Mouse (Mus musculus) testis, postnatal 10 days (tissue): Measurements from ENCODE around the gene Gm28845.
"Not testable (repeated sequence)": the region's sequence is repeated elsewhere in the genome, so short reads cannot be mapped to it uniquely, and the experiment has no call there.

Experiments used
- DNase-seq: peaks from one replicate; pipeline ENCODE4 v3.0.0; 2021; ENCODE audit warnings: low spot score

Gm28845 gene

GRCm38 (mm10) chr1:65107654-65108279 is 11.6 kb downstream of the Gm28845 start:
- DNase-seq, result no peak

- no peak for DNase-seq
These were observed 16.1 kb downstream of the Gm28845 start, which contains the start of gene Cryga for GRCm38 (mm10) chr1:65103273-65103672. Gene Cryga (minus strand): TSS chr1:65103373.

- no peak for DNase-seq
These were observed 22.4 kb downstream of the Gm28845 start for GRCm38 (mm10) chr1:65096953-65097352.

- no peak for DNase-seq
These were observed 27.8 kb downstream of the Gm28845 start for GRCm38 (mm10) chr1:65091566-65091965.

DNA sequence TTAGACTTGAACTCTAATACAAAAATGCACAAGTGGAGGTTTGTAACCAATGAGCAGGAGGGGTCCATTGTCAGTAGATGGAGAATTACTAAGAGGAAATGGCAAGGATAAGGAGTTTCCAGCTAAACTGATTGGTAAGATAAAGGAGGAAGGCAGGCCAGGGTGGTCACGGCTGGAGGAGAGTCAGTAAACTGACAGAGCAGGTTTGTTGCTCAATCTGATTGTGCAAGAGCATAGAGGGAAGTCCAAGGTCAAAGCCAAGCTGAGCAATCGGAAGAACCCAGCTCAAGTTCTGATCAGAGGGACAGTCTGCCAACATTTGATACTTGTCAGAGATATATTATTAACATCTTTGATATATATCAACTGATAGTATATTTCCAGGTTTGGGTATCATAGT is 29.0 kb downstream of the Gm28845 start:
- no peak for DNase-seq

GRCm38 (mm10) chr1:65088567-65089356 is 30.6 kb downstream of the Gm28845 start:
- DNase-seq, result no peak

- no peak for DNase-seq
These were observed 37.2 kb downstream of the Gm28845 start, which contains the start of gene Crygb for GRCm38 (mm10) chr1:65082188-65082587. Gene Crygb (minus strand): TSS chr1:65082288.

DNA sequence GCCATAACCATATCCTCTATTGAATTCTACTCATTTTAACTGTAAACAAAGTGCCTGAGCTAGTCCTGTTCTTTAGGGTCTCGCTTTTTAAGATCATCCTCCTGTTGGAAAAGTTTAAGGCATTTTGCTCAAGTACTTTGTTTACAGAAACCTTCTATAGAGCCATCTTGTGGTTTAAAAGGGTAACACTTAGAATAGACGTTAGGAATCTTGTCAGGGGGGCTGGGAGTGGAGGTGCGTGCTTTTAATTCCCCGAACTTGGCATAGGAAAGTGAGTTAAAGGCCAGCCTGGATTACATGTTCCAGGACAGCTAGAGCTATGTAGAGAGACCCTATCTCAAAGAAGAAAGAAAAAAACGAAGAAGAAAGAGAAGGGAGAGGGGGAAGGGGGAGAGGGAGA is 43.8 kb downstream of the Gm28845 start:
- DNase-seq, result no peak

GRCm38 (mm10) chr1:65073589-65073988 is 45.8 kb downstream of the Gm28845 start, which contains the start of gene Crygc:
Gene Crygc (minus strand): TSS chr1:65073689.
- DNase-seq, result no peak

GRCm38 (mm10) chr1:65067842-65068241 is 51.5 kb downstream of the Gm28845 start:
- no peak for DNase-seq

- no peak for DNase-seq
These were observed 55.2 kb downstream of the Gm28845 start for GRCm38 (mm10) chr1:65064201-65064600.

GRCm38 (mm10) chr1:65063352-65063751 is 56.0 kb downstream of the Gm28845 start, which contains the start of gene Crygd:
Gene Crygd (minus strand): TSS chr1:65063452.
- DNase-seq, result no peak

DNA sequence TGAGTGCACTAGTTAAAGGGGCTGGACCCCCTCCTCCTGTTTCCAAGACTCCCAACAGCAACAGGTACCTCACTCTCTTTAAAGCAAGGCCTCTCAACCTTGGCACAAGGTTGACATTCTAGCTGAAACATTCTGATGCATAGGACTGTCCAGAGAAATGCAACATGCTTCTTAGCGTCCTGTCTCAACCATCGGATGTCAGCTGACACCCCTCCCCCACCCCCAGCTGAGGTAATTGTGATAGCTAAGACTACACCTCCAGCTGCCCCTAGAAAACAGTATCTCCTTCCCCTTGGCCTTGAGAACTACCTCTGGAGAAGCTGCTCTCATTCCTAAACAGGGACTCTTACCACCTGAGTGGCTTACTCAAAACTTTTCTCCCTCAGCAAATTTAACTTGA is 67.2 kb downstream of the Gm28845 start:
- no peak for DNase-seq

DNA sequence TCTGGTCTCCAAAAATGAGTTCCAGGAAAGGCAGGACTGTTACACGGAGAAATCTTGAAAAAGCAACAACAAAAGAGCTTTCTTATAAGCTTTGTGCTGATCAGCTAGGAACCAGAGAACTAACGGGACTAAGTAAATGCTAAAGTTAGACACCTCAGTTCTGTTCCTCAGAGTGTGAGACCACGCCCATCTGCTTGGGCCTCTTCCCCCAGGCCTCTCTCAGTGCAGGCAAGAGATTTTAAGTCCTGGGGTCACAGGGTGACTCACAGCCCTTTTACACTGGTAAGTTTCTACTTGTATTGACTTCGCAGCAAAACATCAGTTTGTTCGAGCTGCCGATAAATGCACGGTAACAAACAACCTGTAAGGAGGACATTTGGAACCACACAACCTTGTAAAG is 67.7 kb downstream of the Gm28845 start:
- DNase-seq, result peak; percentile 58

- DNase-seq, result not testable (repeated sequence)
These were observed 68.4 kb downstream of the Gm28845 start, which contains the start of gene Cryge for GRCm38 (mm10) chr1:65050952-65051351. Gene Cryge (minus strand): TSS chr1:65051149.
